8 mouse cellular contexts compared by ENCODE assay signal in the genomic region with DNA sequence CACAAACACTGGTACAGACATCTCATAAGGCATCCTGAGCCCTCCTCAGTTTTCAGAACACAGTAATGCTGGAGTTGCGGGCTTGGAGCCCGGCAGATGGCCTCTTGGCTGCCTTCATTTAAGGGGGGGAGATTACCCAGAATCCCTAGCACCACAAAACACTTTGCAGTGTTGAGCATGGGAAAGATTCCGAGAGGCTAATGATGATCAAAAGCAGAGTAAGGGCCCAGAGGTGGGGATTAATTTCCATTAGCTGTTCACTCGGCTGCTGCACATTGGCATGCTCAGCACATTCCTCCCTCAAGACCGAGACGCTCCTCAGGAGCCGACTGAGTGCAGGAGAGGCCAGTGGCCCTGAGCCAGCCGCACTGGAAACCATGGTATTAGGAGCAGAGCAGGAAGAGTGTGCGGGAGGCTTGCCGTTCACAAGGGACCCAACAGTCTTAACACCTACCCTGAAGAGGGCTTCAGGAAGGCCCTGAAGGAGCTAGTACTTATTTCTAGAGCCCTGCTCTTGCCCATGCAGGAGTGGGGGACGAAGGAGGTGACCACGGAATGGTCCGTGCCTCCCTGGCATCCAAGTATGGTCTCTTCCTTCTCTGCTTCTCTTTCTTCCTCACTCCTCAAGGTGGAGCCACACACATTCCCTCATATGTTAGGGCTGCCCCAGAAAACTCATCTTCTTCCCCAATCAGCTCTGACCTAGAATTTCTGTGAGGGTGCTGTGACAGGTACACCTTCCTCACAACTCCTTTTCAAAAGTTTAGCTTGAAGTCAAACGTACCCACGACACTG.
DNase-seq lines count a peak whose midpoint lies in the region; ATAC-seq and TF ChIP-seq lines count a peak whose summit lies in the region.

No protein-coding gene starts in this region.

- ATAC-seq in embryonic facial prominence, embryonic 14.5 days (ENCODE audit: low read depth), result peak; percentile 89
- ATAC-seq in hindbrain, embryonic 15.5 days (ENCODE audit: low FRiP score, low read depth), result peak; percentile 85
- peak; percentile 80 for ATAC-seq in lung, postnatal 0 days

- peak; percentile 41 for DNase-seq in ovary, postnatal 36 days (ENCODE audit: low spot score)
- no peak for DNase-seq in ovary, postnatal 14 days (ENCODE audit: low spot score)
- peak; percentile 72 for DNase-seq in embryonic facial prominence, embryonic 14.5 days (ENCODE audit: low spot score)
- peak; percentile 71 for DNase-seq in lung, postnatal 0 days (ENCODE audit: low spot score)
- DNase-seq in thymus, adult 2 months, result no peak
- no peak for DNase-seq in adrenal gland, adult (ENCODE audit: inconsistent age in 2 of 2, low spot score in 1 of 2)
- no peak for DNase-seq in spleen, postnatal 10 days (ENCODE audit: low spot score in 2 of 2)

- TF ChIP-seq CTCF in lung, postnatal 0 days (IDR thresholded peaks at IDR 0.05), result peak; percentile 33; the same call in 1 of the 2 replicates
- TF ChIP-seq CTCF in thymus, adult 2 months (IDR thresholded peaks at IDR 0.05; ENCODE audit: borderline replicate concordance, control insufficient read depth, extremely low read depth, insufficient read depth, low read length, poor library complexity), result no peak

- no peak overlapping the region for H3K27ac ChIP-seq in embryonic facial prominence, embryonic 14.5 days (replicated peaks; ENCODE audit: low read depth, low read length)
- peak overlapping the region; percentile 69 for H3K27ac ChIP-seq in hindbrain, embryonic 15.5 days (replicated peaks)
- H3K27ac ChIP-seq in lung, postnatal 0 days (ENCODE audit: low read length), result no peak overlapping the region
- H3K27ac ChIP-seq in thymus, adult 2 months (ENCODE audit: control insufficient read depth, insufficient read depth, low read length), result no peak overlapping the region

- no peak overlapping the region for H3K4me3 ChIP-seq in embryonic facial prominence, embryonic 14.5 days (ENCODE audit: low read depth, low read length)
- H3K4me3 ChIP-seq in hindbrain, embryonic 15.5 days, result no peak overlapping the region
- H3K4me3 ChIP-seq in lung, postnatal 0 days (ENCODE audit: low read depth, low read length), result no peak overlapping the region
- H3K4me3 ChIP-seq in thymus, adult 2 months (ENCODE audit: control insufficient read depth, insufficient read depth, low read length), result no peak overlapping the region

- H3K36me3 ChIP-seq in embryonic facial prominence, embryonic 14.5 days (ENCODE audit: control insufficient read depth, insufficient read depth, low read length), result no peaks in the 10 kb centered on the region
- H3K36me3 ChIP-seq in hindbrain, embryonic 15.5 days, result no peaks in the 10 kb centered on the region
- H3K36me3 ChIP-seq in lung, postnatal 0 days (ENCODE audit: insufficient read depth, low read length), result no peaks in the 10 kb centered on the region
- H3K36me3 ChIP-seq in thymus, adult 2 months (ENCODE audit: control insufficient read depth, insufficient read depth, low read length), result no peaks in the 10 kb centered on the region

- no peaks in the 10 kb centered on the region for H3K9me3 ChIP-seq in embryonic facial prominence, embryonic 14.5 days (ENCODE audit: control insufficient read depth, low read length)
- H3K9me3 ChIP-seq in hindbrain, embryonic 15.5 days, result no peaks in the 10 kb centered on the region
- no peaks in the 10 kb centered on the region for H3K9me3 ChIP-seq in lung, postnatal 0 days (ENCODE audit: low read length)

- peak overlapping the region; percentile 24 for H3K4me2 ChIP-seq in embryonic facial prominence, embryonic 14.5 days (ENCODE audit: low read depth, low read length)
- peak overlapping the region; percentile 33 for H3K4me2 ChIP-seq in hindbrain, embryonic 15.5 days
- H3K4me2 ChIP-seq in lung, postnatal 0 days (replicated peaks; ENCODE audit: low read depth, low read length), result peak overlapping the region; percentile 31

- WGBS in embryonic facial prominence, embryonic 14.5 days, result 43% methylated on average over 15 of the region's 15 CpGs
- WGBS in hindbrain, embryonic 15.5 days, result 43% methylated on average over 15 of the region's 15 CpGs
- 36% methylated on average over 15 of the region's 15 CpGs for WGBS in lung, postnatal 0 days
- 76% methylated on average over 15 of the region's 15 CpGs for WGBS in thymus, adult 2 months

- no peaks in the 10 kb centered on the region for H3K27me3 ChIP-seq in embryonic facial prominence, embryonic 14.5 days (replicated peaks; ENCODE audit: control insufficient read depth, insufficient read depth, low read length)
- no peaks in the 10 kb centered on the region for H3K27me3 ChIP-seq in hindbrain, embryonic 15.5 days
- H3K27me3 ChIP-seq in lung, postnatal 0 days (replicated peaks; ENCODE audit: insufficient read depth, low read length), result no peaks in the 10 kb centered on the region
- no peaks in the 10 kb centered on the region; the same call in 1 of the 2 replicates for H3K27me3 ChIP-seq in thymus, adult 2 months (ENCODE audit: control insufficient read depth, insufficient read depth, low read length)

- peaks cover 16% of the 10 kb centered on the region for H3K4me1 ChIP-seq in embryonic facial prominence, embryonic 14.5 days (ENCODE audit: control insufficient read depth, insufficient read depth, low read length)
- peaks cover 18% of the 10 kb centered on the region for H3K4me1 ChIP-seq in hindbrain, embryonic 15.5 days (replicated peaks)
- no peaks in the 10 kb centered on the region for H3K4me1 ChIP-seq in lung, postnatal 0 days (ENCODE audit: insufficient read depth, low read depth, low read length)
- no peaks in the 10 kb centered on the region for H3K4me1 ChIP-seq in thymus, adult 2 months (replicated peaks; ENCODE audit: control insufficient read depth, insufficient read depth, low read length)

- H3K9ac ChIP-seq in embryonic facial prominence, embryonic 14.5 days (ENCODE audit: low read depth, low read length), result no peak overlapping the region
- H3K9ac ChIP-seq in hindbrain, embryonic 15.5 days, result no peak overlapping the region
- H3K9ac ChIP-seq in lung, postnatal 0 days (replicated peaks; ENCODE audit: low read depth), result no peak overlapping the region

- TF ChIP-seq POLR2A in thymus, adult 2 months (IDR thresholded peaks at IDR 0.05; ENCODE audit: control insufficient read depth, extremely low read depth, insufficient read depth, low read length, poor library complexity), result no peak

- no peak for TF ChIP-seq EP300 in lung, postnatal 0 days (IDR thresholded peaks at IDR 0.05)

Comparison
In these comparisons a context has a peak if more than half of its experiments do, and no peak if none do; other contexts are left out.
1. DNase-seq: peak in ovary, postnatal 36 days (single experiment), embryonic facial prominence, embryonic 14.5 days (single experiment) and lung, postnatal 0 days (single experiment); none in ovary, postnatal 14 days (single experiment), thymus, adult 2 months (single experiment), adrenal gland, adult (0 of 2) and spleen, postnatal 10 days (0 of 2).
2. Peak in every context shown above with its lines, with median percentiles within 50 percentile points of each other: ATAC-seq and H3K4me2 ChIP-seq.